Mouse (Mus musculus) urinary bladder, adult 18-20 months (tissue): Measurements from ENCODE around the gene Ints5.
A peak's percentile ranks its signal among the peaks of the same experiment; 100 is the strongest.

Experiments used
- DNase-seq, 2 experiments: peaks; one replicate each; pipeline ENCODE4 v3.0.0; 2022; ENCODE audit warnings: low spot score in 2 of 2, mixed read lengths in 2 of 2

Ints5 gene

GRCm38 (mm10) chr19:8928689-8929223 lies 36.0 kb downstream of the Ints5 start:
- no peak for DNase-seq

DNA sequence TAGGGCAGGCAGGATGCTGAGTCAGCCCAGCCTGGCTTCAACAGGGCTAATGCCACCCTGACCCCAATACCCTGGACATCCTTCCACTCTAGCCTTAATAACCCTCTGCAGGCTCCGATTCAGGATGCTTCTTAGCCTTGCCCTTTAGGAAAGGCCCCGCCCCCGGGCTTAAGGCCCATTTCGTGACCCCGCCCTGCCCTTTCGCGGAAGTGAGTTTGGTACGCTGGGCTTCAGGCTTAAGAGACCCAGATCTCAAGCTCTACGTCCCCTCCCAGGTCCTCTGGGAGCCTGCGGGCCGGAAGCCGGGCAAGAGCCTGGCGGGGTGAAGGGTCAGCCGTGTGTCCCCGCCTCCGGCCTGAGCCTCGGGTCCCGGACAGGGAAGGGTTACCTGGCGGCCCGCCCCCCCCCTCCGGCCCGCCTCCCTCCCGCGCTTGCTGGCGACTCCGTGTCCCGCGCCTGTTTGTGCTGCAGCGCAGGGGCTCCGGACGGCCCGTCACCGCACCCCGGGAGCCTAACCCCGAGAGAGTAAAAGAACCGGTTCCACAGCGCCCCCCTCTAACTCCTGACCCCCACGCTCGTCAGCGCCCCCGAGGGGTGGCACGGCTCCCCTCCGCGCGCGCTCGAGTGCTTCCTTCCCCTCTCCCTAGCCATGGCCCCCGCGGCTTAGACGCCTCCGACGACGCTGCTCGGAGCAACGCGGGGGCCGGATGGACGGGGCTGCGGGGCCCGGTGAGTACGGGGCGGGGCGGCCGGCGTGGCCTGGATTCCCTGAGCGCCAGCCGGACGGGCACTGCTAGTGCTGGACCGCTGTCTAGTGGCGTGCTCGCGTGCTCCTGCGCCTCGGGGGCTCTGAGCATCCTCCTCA lies 36.7 kb downstream of the Ints5 start, which contains the start of the genes Rom1 and Eml3:
TSS of gene Rom1 (minus strand) at position 133 of the 865 bp plus-strand sequence.
TSS of gene Eml3 (plus strand) at position 329 of the 865 bp plus-strand sequence.
- DNase-seq = peak; percentile 86 to 93

- DNase-seq = no peak
These were observed 37.3 kb downstream of the Ints5 start for GRCm38 (mm10) chr19:8930117-8930516.

DNA sequence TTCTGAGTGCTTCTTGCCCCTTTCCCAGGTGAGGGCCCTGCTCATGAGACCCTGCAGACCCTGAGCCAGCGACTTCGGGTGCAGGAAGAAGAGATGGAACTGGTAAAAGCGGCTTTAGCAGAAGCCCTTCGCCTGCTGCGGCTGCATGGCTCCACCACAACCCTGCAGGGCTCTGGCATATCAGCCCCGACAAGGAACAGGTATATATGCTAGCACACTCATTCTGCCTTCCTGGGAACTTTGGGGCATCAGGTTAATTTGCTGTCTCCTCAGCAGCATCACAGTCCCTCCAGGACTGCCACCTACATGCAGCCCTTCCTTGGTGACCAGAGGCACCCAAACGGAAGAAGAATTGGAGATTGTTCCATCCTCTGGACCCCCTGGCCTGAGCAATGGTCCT lies 38.0 kb downstream of the Ints5 start:
- no peak for DNase-seq

- no peak for DNase-seq
These were observed 43.9 kb downstream of the Ints5 start for GRCm38 (mm10) chr19:8936736-8937135.

GRCm38 (mm10) chr19:8940526-8941133 lies 47.8 kb downstream of the Ints5 start:
- DNase-seq = no peak

- no peak for DNase-seq
These were observed 48.3 kb downstream of the Ints5 start for GRCm38 (mm10) chr19:8941136-8941514.

DNA sequence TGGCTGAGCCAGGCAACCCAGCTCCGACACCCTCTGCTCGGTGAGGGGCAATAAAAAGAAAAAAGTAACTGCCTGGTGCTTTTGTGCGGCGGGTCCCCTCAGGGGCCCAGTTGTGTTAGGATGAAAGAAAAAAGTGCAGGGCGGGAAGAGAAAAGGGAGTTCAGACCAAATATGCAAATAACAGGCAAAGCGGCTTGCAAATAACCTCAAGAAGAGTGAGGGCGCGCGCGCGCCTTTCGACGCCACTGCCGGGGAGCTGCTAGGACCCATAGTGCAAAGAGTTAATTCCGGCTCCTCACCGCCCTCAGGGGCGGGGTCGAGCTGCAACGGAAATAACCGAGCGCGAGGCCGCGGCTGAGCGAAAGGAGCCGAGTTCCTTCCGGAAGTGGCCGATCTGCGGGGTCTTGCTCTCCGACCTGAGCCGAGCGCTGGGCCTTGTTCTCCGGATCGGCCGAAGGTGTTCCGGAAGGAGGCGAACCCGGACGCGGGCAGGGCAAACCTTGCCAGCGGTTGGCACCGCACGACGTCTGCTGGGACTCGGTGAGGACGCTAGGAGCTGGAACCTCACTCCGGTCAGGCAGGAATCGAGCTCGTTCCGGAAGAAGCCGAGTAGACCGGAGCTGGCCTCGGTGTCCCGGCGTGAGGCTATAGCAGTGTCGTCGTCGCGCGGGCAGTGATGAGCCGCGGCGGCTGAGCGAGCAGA lies 48.9 kb downstream of the Ints5 start, which contains the start of gene Mta2:
TSS of gene Mta2 (plus strand) at position 361 of the 703 bp plus-strand sequence.
- peak; percentile 94 to 95 for DNase-seq

- DNase-seq = peak in 1 of 2 experiments; percentile 43
These were observed 49.6 kb downstream of the Ints5 start for GRCm38 (mm10) chr19:8942276-8942964.

- no peak for DNase-seq
These were observed 50.2 kb downstream of the Ints5 start for GRCm38 (mm10) chr19:8943047-8943446.

DNA sequence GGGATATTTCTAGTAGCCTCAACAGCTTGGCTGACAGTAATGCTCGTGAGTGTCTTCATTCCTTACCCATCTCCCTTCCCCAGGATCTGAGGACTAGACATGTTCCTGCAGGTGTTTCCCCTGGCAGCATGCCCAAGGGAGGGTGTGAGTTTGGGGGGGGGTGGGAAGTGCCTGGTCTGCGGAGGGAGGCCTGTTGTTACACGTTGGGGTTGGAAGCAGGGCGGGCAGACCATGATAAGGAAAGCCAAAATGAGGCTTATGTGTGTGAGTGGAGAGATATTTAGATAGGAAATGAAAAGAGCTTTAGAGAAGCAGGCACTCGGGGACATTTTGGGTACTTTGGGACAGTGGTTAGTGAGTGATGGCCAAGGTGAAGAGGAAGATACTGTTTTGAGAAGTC lies 51.3 kb downstream of the Ints5 start:
- no peak for DNase-seq

- DNase-seq = no peak
These were observed 51.9 kb downstream of the Ints5 start for GRCm38 (mm10) chr19:8944750-8945149.

- no peak for DNase-seq
These were observed 52.4 kb downstream of the Ints5 start for GRCm38 (mm10) chr19:8945251-8945650.

- DNase-seq = no peak
These were observed 54.1 kb downstream of the Ints5 start for GRCm38 (mm10) chr19:8946929-8947328.
